Mouse (Mus musculus) regulatory T cell (primary cell): Measurements from ENCODE around the gene Zcchc13.

ENCODE experiments used
- in situ Hi-C: fragments of 300-600 bp; cut with MboI, MseI; formaldehyde crosslinking; loops from one replicate; pipeline ENCODE4 v1.15.1; 2025; ENCODE audit warnings: high pct_unique_total_duplicates

Gene Zcchc13

DNA sequence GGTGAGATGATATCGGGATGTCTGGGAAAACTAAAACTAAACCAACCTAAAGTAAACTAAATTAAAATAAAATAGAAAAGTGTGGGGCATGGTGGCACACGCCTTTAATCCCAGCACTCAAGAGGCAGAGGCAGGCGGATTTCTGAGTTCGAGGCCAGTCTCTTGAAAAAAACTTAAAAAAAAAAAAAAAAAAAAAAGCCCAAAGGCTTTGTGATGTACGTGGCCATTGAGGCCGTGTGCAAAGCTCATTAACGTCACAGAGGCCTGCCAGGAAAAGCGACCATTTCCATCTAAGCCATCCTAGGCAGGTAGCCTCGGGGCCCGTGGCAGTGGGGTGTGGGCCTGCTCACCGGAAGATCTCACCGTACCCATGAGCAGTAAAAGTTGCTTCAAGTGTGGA, at the start of gene Zcchc13:
Zcchc13 (plus strand) TSS at position 284 of the 400 bp plus-strand sequence.
- in situ Hi-C loops = no loop called here

DNA sequence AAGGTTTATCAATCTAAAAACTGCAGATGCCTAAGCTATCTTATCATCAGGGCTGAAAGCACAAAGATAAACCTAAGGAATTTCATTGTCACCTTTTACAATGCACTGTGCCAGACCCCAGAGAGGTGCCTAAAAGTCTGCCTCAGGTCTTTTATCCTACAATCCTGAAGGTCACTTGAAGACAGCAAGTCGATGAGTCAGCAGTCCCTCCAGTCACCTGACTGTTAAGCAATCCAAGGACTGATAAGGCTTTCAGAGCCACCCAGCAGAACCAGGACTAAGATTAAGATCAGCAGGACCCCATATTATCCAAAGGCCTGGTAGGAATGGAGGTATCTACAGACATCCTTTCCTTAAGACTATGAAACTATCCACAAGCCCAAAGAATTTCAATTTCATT, 46.1 kb upstream of the Zcchc13 start:
- in situ Hi-C loops = no loop called here

DNA sequence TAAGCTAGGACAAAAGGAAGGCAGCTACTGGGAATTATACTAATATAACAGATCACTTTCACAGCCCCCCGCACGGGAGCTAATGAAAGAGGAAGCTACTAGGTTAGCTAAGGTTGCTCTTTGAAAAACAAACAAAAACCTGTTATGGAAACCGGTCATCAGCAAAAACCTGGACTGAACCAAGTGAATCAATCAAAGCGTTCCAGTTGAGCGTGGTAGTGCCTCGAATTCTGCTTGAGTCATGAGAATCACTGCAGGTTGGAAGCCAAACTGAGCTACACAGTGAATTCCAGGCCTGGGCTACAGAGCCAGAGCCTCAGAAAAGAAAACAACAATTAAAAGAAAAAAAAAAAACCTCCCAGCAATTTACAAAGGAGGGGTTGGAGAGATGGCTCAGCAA, 38.3 kb upstream of the Zcchc13 start:
- in situ Hi-C loops = no loop called here

DNA sequence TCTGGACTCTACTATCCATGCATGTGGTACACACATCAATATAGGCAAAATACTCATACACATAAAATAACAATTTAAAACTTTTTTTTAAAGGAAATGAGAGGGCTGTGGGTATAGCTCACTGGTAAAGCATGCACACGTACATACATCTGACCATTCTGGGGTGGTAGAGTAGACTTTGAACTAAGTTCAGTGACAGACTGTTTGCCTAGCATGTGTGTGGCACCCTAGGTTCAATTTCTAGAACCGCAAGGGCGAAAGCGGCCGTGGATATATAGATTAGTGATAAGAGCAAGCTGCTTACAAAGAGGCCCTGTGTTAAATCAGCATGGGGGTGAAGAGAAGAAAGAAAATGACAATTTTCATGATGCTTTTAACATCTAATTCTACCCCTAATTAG, 27.8 kb upstream of the Zcchc13 start:
- in situ Hi-C loops = loop anchor here (25.0 kb wide), 1 partner anchor 1460 kb away; no protein-coding TSS in a partner anchor

DNA sequence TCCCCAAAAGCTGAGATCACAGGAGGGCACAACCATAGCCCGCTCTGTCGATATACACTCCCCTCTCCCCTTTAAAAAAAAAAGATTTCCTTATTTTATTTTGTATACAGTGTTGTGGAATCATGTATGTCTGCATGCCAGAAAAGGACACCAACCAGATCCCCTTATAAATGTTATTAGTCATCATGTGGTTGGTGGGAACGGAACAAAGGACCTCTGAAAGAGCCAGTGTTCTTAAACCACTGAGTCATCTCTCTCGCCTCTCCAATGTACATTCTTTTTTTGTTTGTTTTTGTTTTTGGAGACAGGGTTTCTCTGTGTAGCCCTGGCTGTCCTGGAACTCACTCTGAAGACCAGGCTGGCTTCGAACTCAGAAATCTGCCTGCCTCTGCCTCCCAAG, 26.2 kb upstream of the Zcchc13 start:
- in situ Hi-C loops = loop anchor here (25.0 kb wide), 1 partner anchor 1458 kb away; no protein-coding TSS in a partner anchor

DNA sequence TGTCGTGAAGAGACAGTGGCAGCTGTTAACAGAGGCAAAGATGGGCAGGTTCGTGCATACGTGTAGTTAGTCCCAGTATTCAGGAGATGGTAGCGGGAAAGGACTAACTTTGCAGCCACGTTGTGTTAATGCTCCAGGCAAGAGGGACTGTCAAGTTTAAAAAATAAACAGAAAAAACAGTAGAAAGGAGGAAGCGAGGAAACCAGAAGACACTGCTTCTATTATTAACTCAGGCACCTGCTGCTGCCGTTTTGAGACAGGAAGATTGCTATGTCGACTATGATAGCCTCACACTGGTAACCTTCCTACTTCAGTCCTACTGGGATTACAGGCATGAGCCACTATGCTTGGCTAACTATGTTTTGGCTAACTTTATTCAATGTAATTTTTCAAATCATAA, 24.9 kb upstream of the Zcchc13 start:
- in situ Hi-C loops = loop anchor here (25.0 kb wide), 1 partner anchor 1457 kb away; no protein-coding TSS in a partner anchor

DNA sequence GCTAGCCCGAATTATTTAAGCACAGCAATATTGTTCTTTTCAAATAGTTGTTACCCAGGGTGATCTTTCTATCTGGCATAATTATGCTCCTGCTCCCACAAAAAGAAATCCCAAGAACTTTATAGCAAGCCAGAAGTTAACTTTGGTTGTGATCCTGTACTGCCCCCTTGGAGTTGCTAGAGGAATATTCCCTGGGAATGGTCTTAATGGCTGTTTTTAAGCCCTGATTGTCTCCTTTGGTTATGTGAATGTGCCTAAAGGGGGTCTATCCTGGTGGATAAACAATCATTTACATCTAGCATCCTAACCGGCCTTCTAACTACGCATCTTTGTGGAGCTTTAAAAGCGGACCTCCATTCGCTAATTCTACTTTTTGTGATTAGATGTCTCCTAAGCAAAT, 20.0 kb upstream of the Zcchc13 start:
- in situ Hi-C loops = loop anchor here (25.0 kb wide), 1 partner anchor 1452 kb away; no protein-coding TSS in a partner anchor

DNA sequence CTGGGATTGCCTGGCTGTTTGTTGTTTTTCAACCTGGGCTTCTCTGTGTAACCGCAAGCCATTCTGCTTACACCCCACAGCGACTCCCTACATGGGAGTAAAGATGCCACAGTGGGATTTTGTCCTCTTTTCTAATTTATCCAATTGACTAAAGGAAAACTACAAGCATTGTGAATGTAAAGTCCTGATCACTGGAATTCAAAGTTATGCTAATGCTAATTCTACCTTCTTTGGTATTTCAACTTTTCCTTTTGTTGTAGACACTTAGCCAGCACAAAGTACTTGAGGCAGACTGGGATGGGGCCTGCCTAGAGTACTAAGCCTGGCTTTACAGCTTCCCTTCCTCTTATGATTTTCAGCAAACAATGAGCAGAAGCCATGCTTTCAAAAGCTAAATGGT, 18.9 kb upstream of the Zcchc13 start:
- in situ Hi-C loops = loop anchor here (25.0 kb wide), 1 partner anchor 1451 kb away; no protein-coding TSS in a partner anchor

DNA sequence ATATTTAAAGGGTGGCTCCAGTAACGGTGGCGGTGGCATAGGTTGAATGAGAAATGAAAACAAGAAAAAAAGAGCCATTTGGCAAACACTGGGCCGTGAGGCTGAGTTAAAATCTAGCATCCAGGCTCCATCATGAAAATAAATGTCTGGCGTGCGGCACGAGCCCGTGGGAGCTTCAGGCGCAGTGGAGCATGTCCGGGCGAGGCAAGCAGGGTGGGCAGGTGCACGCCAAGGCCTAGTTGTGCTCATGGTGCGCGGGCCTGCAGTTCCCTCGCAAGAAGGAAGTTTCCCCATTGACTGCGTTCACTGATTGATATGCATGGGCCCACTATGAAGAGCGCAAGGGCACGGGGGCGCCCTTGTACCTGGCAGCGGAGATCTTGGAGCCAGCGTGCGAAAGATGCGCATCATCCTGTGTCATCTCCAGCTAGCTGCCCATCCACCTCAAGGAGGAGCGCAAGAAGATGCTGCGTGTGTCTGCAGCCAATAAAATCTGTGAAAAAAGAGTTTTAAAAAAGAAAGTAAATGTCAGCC, 15.6 kb upstream of the Zcchc13 start:
- in situ Hi-C loops = loop anchor here (25.0 kb wide), 1 partner anchor 1448 kb away; no protein-coding TSS in a partner anchor

DNA sequence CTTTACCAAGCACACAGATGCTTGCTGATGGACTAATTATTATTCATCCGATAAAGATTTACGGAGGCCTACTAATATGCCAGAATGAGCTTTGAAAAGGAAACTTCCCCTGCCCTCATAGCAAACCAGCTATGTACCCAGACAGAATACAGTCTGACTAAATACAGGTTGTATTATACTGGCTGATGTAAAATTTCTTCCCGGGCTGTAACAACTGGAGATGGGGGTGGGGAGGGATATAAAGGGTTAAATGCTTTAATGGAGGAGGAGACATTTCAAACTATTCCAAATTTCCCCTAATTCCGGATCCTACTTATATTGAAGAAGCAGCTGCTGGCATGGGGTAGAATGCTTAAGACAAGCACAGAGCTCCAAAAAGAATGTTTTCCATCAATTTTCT, 14.9 kb upstream of the Zcchc13 start:
- in situ Hi-C loops = loop anchor here (25.0 kb wide), 1 partner anchor 1447 kb away; no protein-coding TSS in a partner anchor

DNA sequence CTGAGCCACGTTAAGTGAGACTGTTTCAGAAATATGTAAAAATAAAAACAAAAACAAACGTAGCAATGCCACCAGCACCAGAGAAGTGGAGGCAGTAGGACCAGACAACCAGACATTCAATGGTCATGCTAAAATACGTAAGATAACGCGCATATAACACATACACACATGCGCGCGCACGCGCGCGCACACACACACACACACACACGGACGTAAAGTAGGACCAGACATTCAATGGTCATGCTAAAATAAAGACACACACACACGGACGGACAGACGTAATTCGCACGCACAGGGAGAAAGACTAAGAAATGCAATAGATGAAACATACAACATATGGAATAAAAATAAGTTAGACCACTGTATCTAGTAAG, 14.2 kb upstream of the Zcchc13 start:
- in situ Hi-C loops = loop anchor here (25.0 kb wide), 1 partner anchor 1446 kb away; no protein-coding TSS in a partner anchor

DNA sequence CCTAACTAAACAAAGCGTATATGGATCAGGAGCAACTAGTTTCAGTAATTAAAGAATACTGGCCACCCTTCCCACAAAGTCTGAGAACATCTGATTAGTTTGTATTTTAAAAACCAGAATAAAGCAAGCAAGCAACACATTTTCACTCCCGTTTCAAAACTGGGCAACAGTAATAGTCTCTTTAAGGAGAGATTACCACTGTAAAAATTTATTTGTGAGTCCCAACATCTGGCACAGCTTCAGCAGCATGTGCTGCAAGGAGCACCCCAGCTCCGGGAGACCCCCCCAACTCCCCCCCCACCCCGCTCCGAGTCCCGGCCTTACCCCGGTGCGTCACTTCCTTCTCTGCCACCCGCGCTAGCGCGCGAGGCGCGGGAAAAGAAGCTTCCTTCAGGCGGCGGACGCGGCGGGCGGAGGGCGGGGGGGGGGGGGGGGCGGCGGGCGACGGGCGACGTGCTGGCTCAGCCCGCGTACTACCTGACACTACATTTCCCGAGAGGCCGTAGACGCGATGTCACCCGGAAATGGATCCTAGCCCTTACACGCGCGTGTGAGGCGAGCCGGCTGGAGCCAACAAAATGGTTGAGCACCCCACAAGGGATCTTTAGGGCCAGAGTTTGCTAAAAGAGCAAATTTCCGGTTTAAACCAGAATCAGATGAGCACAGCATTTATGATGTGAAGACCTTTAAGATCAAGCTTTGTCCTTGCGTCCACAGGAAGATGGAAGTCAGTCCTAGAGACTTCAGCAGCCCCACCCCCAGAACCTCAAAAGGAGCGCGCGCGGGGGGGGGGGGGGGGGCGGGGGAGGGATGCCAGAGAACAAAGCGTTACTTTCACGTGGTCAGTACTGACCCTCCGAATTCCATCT, 13.6 kb upstream of the Zcchc13 start:
- in situ Hi-C loops = loop anchor here (25.0 kb wide), 1 partner anchor 1446 kb away; no protein-coding TSS in a partner anchor

DNA sequence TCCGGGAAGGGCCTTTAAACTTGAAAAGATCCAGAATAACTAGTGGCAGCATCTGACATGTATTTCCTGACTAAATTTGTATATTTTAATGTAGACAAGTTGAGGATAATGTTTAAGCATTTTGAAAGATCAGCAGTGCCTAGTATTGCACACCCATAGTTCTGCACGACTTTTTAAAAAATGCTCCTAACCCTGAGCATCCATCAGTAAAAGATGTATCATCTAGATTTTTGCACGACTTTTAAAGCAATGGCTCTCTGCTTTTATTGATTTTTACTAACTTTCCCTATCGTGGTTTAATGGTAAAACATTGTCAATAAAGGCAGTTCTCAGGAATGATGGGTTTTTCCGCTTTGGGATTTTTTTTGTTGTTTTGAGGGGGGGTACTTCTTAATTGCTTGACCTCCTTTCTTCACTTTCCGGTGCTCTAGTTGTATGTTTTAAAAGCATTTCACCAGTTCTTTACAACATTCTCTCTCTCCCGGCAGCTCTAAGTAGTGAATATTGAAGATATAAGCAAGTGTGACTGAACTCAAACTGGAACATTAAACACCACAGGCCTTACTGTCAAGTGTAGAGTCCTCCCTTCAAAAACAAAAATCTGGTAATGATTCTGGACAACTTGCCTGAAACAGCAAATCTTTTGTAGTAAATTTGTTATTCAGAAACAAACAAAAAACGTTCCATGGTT, 12.8 kb upstream of the Zcchc13 start:
- in situ Hi-C loops = loop anchor here (25.0 kb wide), 1 partner anchor 1445 kb away; no protein-coding TSS in a partner anchor

DNA sequence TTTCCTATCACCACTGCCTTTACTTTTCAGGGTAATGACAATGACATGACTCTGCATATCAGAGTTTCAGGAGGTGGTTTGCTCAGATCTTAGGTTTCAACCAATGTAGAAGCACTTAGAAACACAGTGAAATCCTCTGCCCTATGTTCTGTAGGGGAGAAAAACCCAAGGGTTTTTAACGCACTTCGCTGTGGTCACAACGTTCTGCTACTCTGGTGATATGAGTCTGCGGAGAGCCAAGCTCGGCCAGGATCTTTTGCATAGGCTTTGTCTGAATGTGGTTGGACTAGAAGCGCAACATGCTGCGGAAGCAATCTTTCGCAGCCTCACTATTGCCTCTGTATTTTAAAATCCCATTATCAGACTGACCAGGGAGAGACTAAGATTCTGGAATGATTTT, 8.6 kb upstream of the Zcchc13 start:
- in situ Hi-C loops = loop anchor here (25.0 kb wide), 1 partner anchor 1441 kb away; no protein-coding TSS in a partner anchor

DNA sequence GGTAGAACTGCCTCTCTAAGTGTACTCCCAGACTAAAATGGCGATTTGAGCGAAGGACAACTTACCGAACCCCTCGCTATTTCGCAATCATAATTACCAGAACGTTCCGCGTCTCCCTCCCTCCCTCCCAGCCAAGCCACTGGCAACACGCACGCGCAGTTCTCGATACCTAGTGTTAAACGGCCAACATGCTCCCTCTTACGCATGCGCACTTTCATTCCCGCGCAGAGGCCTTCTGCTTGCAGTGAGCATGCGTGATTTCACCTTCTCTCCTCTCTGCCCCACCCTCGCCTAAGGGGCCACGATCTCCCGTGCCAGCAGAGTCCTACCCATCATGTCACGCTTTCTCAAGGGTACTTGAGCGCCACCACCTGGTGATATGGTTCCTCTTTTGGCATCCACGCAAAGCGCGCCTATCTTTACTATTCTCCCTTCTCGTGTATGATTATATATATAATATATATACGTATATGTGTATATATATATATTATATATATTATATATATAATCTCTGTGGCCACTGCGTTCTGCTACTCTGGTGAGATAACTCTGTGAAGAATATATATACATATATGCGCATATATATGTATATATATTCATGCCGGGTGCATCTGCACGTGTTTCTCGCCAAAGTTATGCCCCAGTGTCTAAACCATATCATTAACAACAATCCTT, 8.0 kb upstream of the Zcchc13 start:
- in situ Hi-C loops = loop anchor here (25.0 kb wide), 1 partner anchor 1440 kb away; no protein-coding TSS in a partner anchor

DNA sequence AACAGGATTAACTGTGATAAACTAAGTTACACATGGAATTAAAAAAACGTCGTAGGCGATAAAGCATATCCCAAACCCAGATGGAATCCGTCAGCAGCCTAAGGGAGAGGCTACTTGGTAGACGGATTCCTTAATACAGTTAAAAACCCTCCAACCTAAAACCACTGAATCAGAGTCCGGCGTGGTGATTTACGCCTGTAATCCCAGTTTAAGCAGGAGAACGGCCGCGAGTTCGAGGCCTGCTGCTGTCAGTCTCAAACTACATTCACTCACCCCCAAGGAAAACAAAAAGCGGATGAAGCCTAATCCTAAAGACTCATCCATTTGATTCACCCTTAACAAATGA, 7.5 kb upstream of the Zcchc13 start:
- in situ Hi-C loops = loop anchor here (25.0 kb wide), 1 partner anchor 1439 kb away; no protein-coding TSS in a partner anchor

DNA sequence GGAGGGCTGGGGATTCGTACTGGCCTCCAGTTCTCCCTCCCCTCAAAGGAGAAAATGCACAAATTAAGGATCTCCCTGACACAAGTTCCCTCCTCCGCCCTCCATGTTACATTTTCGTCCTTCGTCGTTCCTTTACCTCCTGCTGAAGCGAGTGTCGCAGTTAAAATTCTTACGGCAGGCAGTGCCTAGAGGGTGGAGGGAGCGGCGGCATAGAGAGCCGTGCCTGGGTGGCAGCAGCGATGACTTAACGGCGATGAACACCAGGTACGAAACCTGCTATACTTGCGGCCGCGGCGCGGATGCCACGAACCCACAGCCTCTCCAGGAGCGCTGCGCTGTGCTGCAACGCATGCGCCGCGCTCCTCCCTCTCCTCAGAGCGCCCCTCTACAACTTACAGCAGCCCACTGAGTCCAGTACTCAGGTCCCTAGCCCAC, 7.0 kb upstream of the Zcchc13 start:
- in situ Hi-C loops = loop anchor here (25.0 kb wide), 1 partner anchor 1439 kb away; no protein-coding TSS in a partner anchor

DNA sequence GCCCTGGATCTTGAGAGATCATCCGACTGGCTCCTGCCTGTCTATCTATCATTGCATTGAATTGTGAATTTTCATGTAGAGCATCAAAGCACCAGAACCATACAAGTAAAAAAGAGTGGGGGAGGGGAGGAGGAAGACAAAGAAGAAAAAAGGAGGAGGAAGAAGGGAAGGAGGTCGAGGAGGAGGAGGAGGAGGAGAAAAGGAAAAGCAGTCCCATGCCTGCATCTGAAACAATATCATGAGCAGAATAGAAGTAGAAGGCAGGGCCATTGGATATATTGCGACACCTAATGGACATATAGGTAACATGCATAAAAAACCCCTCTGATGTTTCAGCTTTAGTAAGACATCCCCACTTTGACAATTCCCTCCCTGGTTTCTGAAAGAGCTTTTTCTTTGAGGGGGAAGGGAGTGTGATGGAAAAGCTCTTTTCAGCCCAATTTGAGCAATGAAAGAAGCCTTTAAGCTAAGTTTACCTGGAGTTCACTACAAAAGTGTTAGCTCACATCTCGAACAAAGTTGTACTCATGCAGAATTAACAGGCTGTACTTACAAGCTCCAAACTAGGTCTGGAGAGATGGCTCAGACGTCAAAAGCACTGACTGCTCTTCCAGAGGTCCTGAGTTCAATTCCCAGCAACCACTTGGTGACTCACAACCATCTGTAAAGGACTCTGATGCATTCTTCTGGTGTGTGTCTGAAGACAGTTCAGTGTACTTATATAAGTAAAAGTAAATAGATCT, 5.8 kb upstream of the Zcchc13 start:
- in situ Hi-C loops = loop anchor here (5.0 to 25.0 kb wide), 2 partner anchors 137 to 1438 kb away; no protein-coding TSS in a partner anchor

DNA sequence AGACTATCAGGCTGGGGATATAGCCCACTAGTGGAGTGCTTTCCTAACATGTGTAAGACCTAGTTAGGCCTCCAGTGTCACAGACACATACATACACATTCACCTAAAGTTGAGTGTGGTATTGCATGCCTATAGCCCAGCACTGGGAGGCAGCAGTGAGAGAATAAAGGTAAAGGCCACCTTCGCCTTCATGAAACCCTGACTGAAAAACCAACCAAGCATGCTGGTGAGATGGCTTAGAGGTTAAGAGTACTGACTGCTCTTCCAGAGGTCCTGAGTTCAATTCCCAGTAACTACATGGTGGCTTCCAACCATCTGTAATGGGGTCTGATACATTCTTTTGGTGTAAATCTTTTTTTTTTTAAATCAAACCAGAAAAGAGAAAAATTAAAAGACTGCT, 1.5 kb upstream of the Zcchc13 start:
- in situ Hi-C loops = loop anchor here (5.0 kb wide), 1 partner anchor 142 kb away; no protein-coding TSS in a partner anchor

DNA sequence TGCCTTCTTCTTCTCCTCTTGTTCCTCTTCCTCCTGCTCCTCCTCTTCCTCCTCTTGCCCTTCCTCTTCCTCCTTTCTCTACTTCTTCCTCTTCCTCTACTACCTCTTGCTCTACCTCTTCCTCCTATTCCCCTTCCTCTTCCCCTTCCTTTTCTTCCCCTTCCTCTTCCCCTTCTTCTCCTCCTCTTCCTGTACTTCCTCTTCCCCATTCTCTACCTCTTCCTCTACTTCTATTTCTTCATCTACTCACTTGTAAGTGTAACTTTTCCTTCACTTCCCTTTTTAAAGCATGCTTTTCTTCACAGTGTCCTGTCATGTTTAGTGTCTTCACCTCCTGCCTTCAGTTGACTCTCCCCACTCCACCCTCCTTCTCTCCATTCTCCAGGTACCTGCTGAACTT, 3.5 kb downstream of the Zcchc13 start:
- in situ Hi-C loops = no loop called here
